Mouse (Mus musculus): ENCODE measurements around the gene Bhlha9.

GRCm38 (mm10) chr11:76709625-76710452 is 37.6 kb downstream of the Bhlha9 start:
- TF ChIP-seq JUND (conservative IDR thresholded peaks at IDR 0.05; ENCODE audit: low read depth, low read length) (no peak), CTCF (conservative IDR thresholded peaks at IDR 0.05 in 1 of 2, IDR thresholded peaks at IDR 0.05 in 1 of 2; ENCODE audit: low read depth in 2 of 2, low read length in 2 of 2) (no peak), TCF12 (IDR thresholded peaks at IDR 0.05; ENCODE audit: low read depth, low read length) (no peak), SIN3A (IDR thresholded peaks at IDR 0.05; ENCODE audit: low read length) (no peak), BHLHE40 (IDR thresholded peaks at IDR 0.05; ENCODE audit: low read depth, low read length) (no peak), CHD2 (IDR thresholded peaks at IDR 0.05; ENCODE audit: low read length) (0 out of 2 replicates have a peak, but pooled peaks have one; percentile 13), MAZ (IDR thresholded peaks at IDR 0.05; ENCODE audit: low read depth, low read length) (no peak), IRF4 (IDR thresholded peaks at IDR 0.05; ENCODE audit: low read depth, low read length) (no peak), NELFE (IDR thresholded peaks at IDR 0.05; ENCODE audit: low read depth, low read length) (no peak), EP300 (IDR thresholded peaks at IDR 0.05; ENCODE audit: low read length) (no peak), HCFC1 (IDR thresholded peaks at IDR 0.05; ENCODE audit: low read depth, low read length) (no peak), USF2 (conservative IDR thresholded peaks at IDR 0.05; ENCODE audit: low read depth, low read length) (no peak), POLR2A (IDR thresholded peaks at IDR 0.05; ENCODE audit: low read depth, low read length) (no peak), POLR2AphosphoS2 (IDR thresholded peaks at IDR 0.05; ENCODE audit: low read depth, low read length) (no peak)

Data from CH12.LX (cell line).